Mouse (Mus musculus) brain, embryonic 14.5 days (tissue): ENCODE results near the gene Slc44a5.

Experiments
- CTCF ChIP-seq: fragments of 200-500 bp; IDR thresholded peaks from 2 replicates; pipeline ENCODE4 v1.5.1; 2012; ENCODE audit warnings: inconsistent platforms, mild to moderate bottlenecking, moderate library complexity, borderline replicate concordance; ENCODE audit not compliant: insufficient read depth, insufficient read length; ENCODE audit errors: extremely low read depth
- POLR2A ChIP-seq: fragments of 200-500 bp; IDR thresholded peaks from 2 replicates; pipeline ENCODE4 v1.6.1; 2012; ENCODE audit warnings: mild to moderate bottlenecking, inconsistent platforms, borderline replicate concordance; ENCODE audit not compliant: poor library complexity, insufficient read depth, insufficient read length, severe bottlenecking; ENCODE audit errors: extremely low read depth

DNA sequence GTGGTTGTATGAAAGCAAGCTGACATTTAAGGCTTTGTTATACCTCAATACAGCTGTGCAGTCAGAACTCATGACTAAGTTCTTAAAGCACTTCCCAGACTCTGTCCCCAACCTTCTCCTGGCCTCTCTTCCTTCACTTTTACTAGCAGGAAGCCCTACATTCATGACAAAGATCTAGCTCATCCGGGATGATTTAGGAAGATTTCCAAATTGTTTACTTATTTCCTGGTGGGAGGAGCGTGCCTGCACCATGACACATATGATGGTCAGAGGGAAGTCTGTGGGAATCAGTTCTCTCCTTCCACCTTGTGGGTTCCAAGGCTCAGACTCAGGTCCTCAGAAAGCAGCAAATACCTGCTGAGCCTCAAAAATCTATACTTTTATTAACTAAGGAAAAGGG lies 317.1 kb downstream of the Slc44a5 start:
- TF ChIP-seq CTCF (no peak), POLR2A (no peak)
